Comparison of ENCODE assay signal across 28 mouse cellular contexts in genomic region chr6:104040450-104040849, GRCm38 (mm10).
"Had no signal": no experiment of that assay in that cellular context is flagged by ENCODE, and none has a peak within 500 bp of the region (broad histone marks: within the 10 kb centered on the region; RNA-seq: fewer than 3 reads in every experiment).

No protein-coding gene starts in this region.

- H3K4me3 ChIP-seq: embryonic facial prominence, embryonic 12.5 days; embryonic facial prominence, embryonic 13.5 days; embryonic facial prominence, embryonic 15.5 days; erythroblast, embryonic 14.5 days; forebrain, embryonic 10.5 days; forebrain, embryonic 12.5 days; forebrain, embryonic 13.5 days; forebrain, embryonic 15.5 days; gastrocnemius, adult 2 months; heart, adult 2 months; heart, embryonic 10.5 days had no signal

- H3K27me3 ChIP-seq: embryonic facial prominence, embryonic 12.5 days; embryonic facial prominence, embryonic 13.5 days; embryonic facial prominence, embryonic 15.5 days; forebrain, embryonic 12.5 days; forebrain, embryonic 13.5 days; forebrain, embryonic 15.5 days had no signal

- DNase-seq: cerebellum, adult 8-10 months; cerebellum, adult 9-10 months; cerebellum, adult 9-11 months; cerebellum, postnatal 10 days; cerebellum, postnatal 14 days; cerebellum, postnatal 25 days; cerebellum, postnatal 36 days; embryo, embryonic 11 days; forebrain, postnatal 0 days; gastrocnemius, adult 2 months; gastrocnemius, postnatal 10 days; gastrocnemius, postnatal 14 days; gastrocnemius, postnatal 25 days; gastrocnemius, postnatal 36 days; heart, adult 11 months; heart, adult 18-20 months; heart, adult 2 months had no signal

- H3K9ac ChIP-seq: embryonic facial prominence, embryonic 12.5 days; embryonic facial prominence, embryonic 13.5 days; embryonic facial prominence, embryonic 15.5 days; forebrain, embryonic 12.5 days; forebrain, embryonic 13.5 days; forebrain, embryonic 15.5 days; forebrain, postnatal 0 days had no signal

- H3K4me1 ChIP-seq: embryonic facial prominence, embryonic 12.5 days; embryonic facial prominence, embryonic 13.5 days; embryonic facial prominence, embryonic 15.5 days; forebrain, embryonic 10.5 days; forebrain, embryonic 12.5 days; forebrain, embryonic 13.5 days; forebrain, embryonic 15.5 days; heart, embryonic 10.5 days had no signal

- H3K27ac ChIP-seq: embryonic facial prominence, embryonic 12.5 days; embryonic facial prominence, embryonic 13.5 days; embryonic facial prominence, embryonic 15.5 days; forebrain, embryonic 10.5 days; forebrain, embryonic 12.5 days; forebrain, embryonic 13.5 days; forebrain, embryonic 15.5 days; gastrocnemius, adult 2 months; heart, adult 2 months; heart, embryonic 10.5 days had no signal

- H3K9me3 ChIP-seq: embryonic facial prominence, embryonic 12.5 days; embryonic facial prominence, embryonic 13.5 days; embryonic facial prominence, embryonic 15.5 days; forebrain, embryonic 10.5 days; forebrain, embryonic 12.5 days; forebrain, embryonic 13.5 days; forebrain, embryonic 15.5 days; heart, embryonic 10.5 days had no signal

- ATAC-seq: forebrain, embryonic 13.5 days; forebrain, embryonic 14.5 days; forebrain, embryonic 15.5 days; forebrain, embryonic 16.5 days; forebrain, postnatal 0 days had no signal

- H3K36me3 ChIP-seq: embryonic facial prominence, embryonic 12.5 days; embryonic facial prominence, embryonic 13.5 days; embryonic facial prominence, embryonic 15.5 days; forebrain, embryonic 10.5 days; forebrain, embryonic 12.5 days; forebrain, embryonic 15.5 days; heart, embryonic 10.5 days had no signal

- H3K4me2 ChIP-seq: embryonic facial prominence, embryonic 12.5 days; embryonic facial prominence, embryonic 13.5 days; embryonic facial prominence, embryonic 15.5 days; forebrain, embryonic 12.5 days; forebrain, embryonic 13.5 days; forebrain, embryonic 15.5 days had no signal
